Mouse (Mus musculus): ENCODE measurements at regions not wholly inside any gene's neighbourhood (a gene's known extent, or its start where the extent isn't known, plus 50 kb on each side); places are given as distances from the start of the nearest gene placed in this dataset.

GRCm38 (mm10) chr2:138641335-138641734 lies 385.0 kb downstream of the Btbd3 start:
- TF ChIP-seq CTCF (IDR thresholded peaks at IDR 0.05; ENCODE audit: low read depth, low read length) (no peak), POLR2AphosphoS5 (IDR thresholded peaks at IDR 0.05; ENCODE audit: insufficient replicate concordance, low read depth, low read length) (no peak), TAL1 (conservative IDR thresholded peaks at IDR 0.05; ENCODE audit: low read depth, low read length) (no peak), GATA1 (IDR thresholded peaks at IDR 0.05; ENCODE audit: borderline replicate concordance, low read length) (no peak)

Measured in G1E (cell line).